Mouse (Mus musculus) cerebellum, adult 2 months (tissue): ENCODE results near the gene Fancd2. TPM values are rescaled to one million over a fixed set of nuclear protein-coding genes. Genes with fewer than 3 reads are reported as not detected.
A peak's percentile ranks its signal among the peaks of the same experiment; 100 is the strongest.

Experiments
- DNase-seq, 2 experiments: peaks; one replicate each; pipeline ENCODE4 v3.0.0; 2021
- H3K27ac ChIP-seq: fragments of 200-500 bp; 2 replicates; pipeline ENCODE4 v1.5.1; 2012; ENCODE audit warnings: low read length, control low read depth, inconsistent platforms; ENCODE audit not compliant: insufficient read depth
- H3K27me3 ChIP-seq: fragments of 200-500 bp; 2 replicates; pipeline ENCODE4 v1.6.1; 2012; ENCODE audit warnings: inconsistent platforms, mild to moderate bottlenecking, low read length, moderate library complexity; ENCODE audit not compliant: control insufficient read depth, insufficient read depth
- H3K4me1 ChIP-seq: fragments of 200-500 bp; 2 replicates; pipeline ENCODE4 v1.6.1; 2011; ENCODE audit warnings: low read length; ENCODE audit not compliant: control insufficient read depth, insufficient read depth
- H3K4me3 ChIP-seq: fragments of 200-500 bp; replicated peaks from 2 replicates; pipeline ENCODE3; 2011; ENCODE audit warnings: mild to moderate bottlenecking, low read depth, low read length, control low read depth; ENCODE audit not compliant: insufficient read depth
- CTCF ChIP-seq: fragments of 200-500 bp; IDR thresholded peaks from 2 replicates; pipeline ENCODE4 v1.5.1; 2011; ENCODE audit warnings: low read depth, mild to moderate bottlenecking, control low read depth, low read length, moderate library complexity, borderline replicate concordance; ENCODE audit not compliant: insufficient read depth
- POLR2A ChIP-seq: fragments of 200-500 bp; IDR thresholded peaks from 2 replicates; pipeline ENCODE4 v1.6.1; 2011; ENCODE audit warnings: low read length, control low read depth, borderline replicate concordance; ENCODE audit not compliant: insufficient read depth
- WGBS: fragments of 180-500 bp; shearing (Covaris S2); methylation state at CpG from one replicate; pipeline ENCODE4 v1.1.7; 2018; 5-methylcytosine and 5-hydroxymethylcytosine counted together
- polyA plus RNA-seq: library from polyadenylated mRNA; depleted of rRNA; stranded (reverse); fragments of >200 nt; gene quantifications from 2 replicates; pipeline ENCODE4 v1.2.3, GENCODE M21; 2012

Gene Fancd2
- polyA plus RNA-seq, 1 experiment: 0.34 TPM

DNA sequence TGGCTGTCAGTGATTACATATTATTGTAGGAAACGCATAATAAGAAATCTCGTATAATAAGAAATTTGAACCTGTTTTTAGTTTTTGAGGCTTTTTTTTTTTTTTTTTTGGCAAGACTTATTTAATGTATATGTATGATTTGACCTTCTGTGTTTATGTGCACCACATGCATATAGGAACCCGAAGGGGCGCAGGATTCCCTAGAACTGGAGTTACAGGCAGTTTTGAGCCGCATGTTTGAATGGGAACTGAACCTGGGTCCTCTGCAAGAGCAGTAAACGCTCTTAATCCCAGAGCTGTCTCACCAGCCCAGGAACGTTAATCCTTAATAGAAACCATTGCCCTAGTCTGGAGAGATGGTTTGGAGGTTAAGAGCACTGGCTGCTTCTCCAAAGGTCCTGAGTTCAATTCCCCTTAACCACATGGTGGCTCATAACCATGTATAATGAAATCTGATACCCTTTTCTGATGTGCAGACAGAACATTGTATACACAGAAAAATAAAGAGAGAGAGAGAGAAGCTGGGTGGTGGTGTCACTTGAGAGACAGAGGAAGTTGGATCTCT is 440 bp downstream of the Fancd2 start:
- Histone ChIP-seq H3K4me1 (peaks cover 3% of the 10 kb centered on the region), H3K27ac (no peak overlapping the region), H3K27me3 (no peaks in the 10 kb centered on the region), H3K4me3 (peak overlapping the region; percentile 99)
- 4% methylated on average over 7 of the region's 7 CpGs for WGBS
- DNase-seq: no peak
- TF ChIP-seq POLR2A (no peak), CTCF (no peak)

- no peak overlapping the region for H3K4me3 ChIP-seq
- no peak for TF ChIP-seq CTCF
- no peak for TF ChIP-seq POLR2A
- WGBS: 89% methylated on average over 7 of the region's 7 CpGs
- H3K27me3 ChIP-seq: no peaks in the 10 kb centered on the region
- peaks cover 1% of the 10 kb centered on the region for H3K4me1 ChIP-seq
- no peak for DNase-seq
- no peak overlapping the region for H3K27ac ChIP-seq
Measured at GRCm38 (mm10) chr6:113534886-113535285, 3.4 kb downstream of the Fancd2 start.

DNA sequence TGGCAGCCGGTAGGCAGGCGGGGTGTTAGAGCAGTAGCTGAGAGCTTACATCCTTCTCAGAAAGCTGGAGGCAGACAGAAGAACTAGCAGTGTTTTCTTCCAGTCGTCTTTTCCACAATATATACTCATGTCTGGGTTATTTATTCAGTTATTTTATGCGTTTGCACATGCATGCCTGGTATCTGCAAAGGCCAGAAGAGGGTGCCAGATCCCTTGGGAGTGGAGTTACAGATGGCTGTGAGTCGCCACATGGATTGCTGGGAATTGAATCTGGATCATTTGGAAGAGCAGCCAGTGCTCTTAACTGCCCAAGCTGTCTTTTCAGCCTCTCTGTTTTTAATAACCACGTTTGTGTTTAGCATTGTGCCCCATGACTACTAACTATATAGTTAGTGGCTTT is 10.1 kb downstream of the Fancd2 start:
- TF ChIP-seq POLR2A (no peak), CTCF (no peak)

DNA sequence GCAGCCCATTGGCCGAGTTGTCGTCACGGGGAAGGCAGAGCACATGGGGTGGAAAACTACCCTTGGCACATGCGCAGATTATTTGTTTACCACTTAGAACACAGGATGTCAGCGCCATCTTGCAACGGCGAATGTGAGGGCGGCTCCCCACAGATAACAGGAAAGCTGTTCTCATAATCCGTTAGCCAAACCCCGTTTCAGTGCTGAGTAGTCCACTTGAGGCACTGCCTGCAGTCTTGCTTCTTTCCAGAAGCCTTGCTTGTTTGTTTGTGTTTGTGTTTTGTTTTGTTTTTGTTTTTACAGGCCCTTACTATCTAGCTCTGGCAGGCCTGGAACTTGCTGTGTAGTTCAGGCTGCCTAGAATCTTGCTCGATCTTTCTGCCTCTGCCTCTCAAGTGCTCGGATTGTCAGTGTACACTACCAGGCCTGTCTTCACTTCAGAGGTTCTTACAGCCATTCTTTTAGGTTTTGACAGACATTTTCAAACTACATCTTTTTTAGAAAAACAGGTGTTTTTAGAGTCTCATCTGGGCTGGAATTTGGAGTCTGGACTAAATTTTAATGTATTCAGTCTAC is 12.5 kb downstream of the Fancd2 start:
- DNase-seq: no peak
- Histone ChIP-seq H3K27me3 (no peaks in the 10 kb centered on the region), H3K4me3 (no peak overlapping the region), H3K4me1 (no peaks in the 10 kb centered on the region), H3K27ac (no peak overlapping the region)
- 86% methylated on average over 10 of the region's 12 CpGs for WGBS
- TF ChIP-seq CTCF (no peak), POLR2A (no peak)

More for the DNA sequence above, 10.1 kb downstream of the Fancd2 start:
- DNase-seq: no peak
- H3K27me3 ChIP-seq: no peaks in the 10 kb centered on the region
- 77% methylated on average over 6 of the region's 6 CpGs for WGBS
- no peak overlapping the region for H3K27ac ChIP-seq
- no peak overlapping the region for H3K4me3 ChIP-seq
- no peaks in the 10 kb centered on the region for H3K4me1 ChIP-seq

GRCm38 (mm10) chr6:113559736-113560135 is 28.3 kb downstream of the Fancd2 start:
- TF ChIP-seq POLR2A (no peak), CTCF (no peak)
- H3K27me3 ChIP-seq: no peaks in the 10 kb centered on the region
- H3K4me3 ChIP-seq: no peak overlapping the region
- no peaks in the 10 kb centered on the region for H3K4me1 ChIP-seq
- WGBS: 70% methylated on average over 6 of the region's 6 CpGs
- DNase-seq: no peak
- no peak overlapping the region for H3K27ac ChIP-seq

DNA sequence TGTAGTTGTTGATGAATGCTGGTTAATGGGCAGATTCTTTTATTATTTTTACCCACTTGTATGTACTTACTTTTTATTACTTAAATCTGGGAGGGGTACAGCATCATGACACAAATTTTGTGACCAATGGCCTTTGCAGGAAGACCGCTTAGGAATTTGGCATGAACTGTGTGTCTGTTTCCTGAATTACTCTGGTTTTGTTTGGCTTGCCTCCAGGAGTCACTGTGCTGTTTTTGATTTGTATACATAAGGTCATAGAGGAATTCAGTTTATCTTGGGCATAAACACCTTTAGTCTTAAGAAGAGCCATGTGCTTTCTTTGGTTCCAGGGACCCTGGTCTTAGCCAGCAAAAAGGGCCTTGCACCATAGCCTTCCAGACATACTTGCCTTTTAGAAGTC is 33.1 kb downstream of the Fancd2 start:
- Histone ChIP-seq H3K4me3 (no peak overlapping the region), H3K4me1 (no peaks in the 10 kb centered on the region), H3K27ac (no peak overlapping the region), H3K27me3 (no peaks in the 10 kb centered on the region)
- TF ChIP-seq POLR2A: no peak
- no peak for TF ChIP-seq CTCF
- 94% methylated on average over 1 of the region's 1 CpGs for WGBS
- no peak for DNase-seq

DNA sequence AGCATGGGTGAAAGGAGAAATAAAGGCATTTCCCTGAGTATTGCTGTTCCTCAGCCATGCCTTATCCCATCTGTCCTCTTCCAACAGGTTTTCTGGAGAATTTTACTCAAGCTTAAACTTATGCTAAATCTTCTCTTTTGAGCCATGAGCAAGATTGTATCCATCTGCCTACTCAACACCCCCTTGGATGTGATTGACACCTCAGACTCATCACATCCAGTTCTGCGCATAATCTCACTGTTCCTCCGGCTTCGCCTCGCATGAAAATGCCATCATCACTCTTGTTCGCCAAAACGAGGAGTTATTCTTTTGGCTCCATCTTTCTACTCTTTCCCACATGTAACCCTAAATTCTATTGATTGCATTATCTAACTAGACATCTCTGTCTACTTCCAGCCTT is 44.6 kb downstream of the Fancd2 start:
- no peak for DNase-seq
- Histone ChIP-seq H3K4me1 (no peaks in the 10 kb centered on the region), H3K27ac (no peak overlapping the region), H3K4me3 (no peak overlapping the region), H3K27me3 (no peaks in the 10 kb centered on the region)
- TF ChIP-seq CTCF (no peak), POLR2A (no peak)
- 95% methylated on average over 6 of the region's 6 CpGs for WGBS

GRCm38 (mm10) chr6:113579306-113579705 is 47.8 kb downstream of the Fancd2 start:
- Histone ChIP-seq H3K27ac (no peak overlapping the region), H3K27me3 (no peaks in the 10 kb centered on the region), H3K4me1 (no peaks in the 10 kb centered on the region), H3K4me3 (no peak overlapping the region)
- no peak for DNase-seq
- TF ChIP-seq POLR2A (no peak), CTCF (no peak)
- WGBS: 94% methylated on average over 3 of the region's 3 CpGs

DNA sequence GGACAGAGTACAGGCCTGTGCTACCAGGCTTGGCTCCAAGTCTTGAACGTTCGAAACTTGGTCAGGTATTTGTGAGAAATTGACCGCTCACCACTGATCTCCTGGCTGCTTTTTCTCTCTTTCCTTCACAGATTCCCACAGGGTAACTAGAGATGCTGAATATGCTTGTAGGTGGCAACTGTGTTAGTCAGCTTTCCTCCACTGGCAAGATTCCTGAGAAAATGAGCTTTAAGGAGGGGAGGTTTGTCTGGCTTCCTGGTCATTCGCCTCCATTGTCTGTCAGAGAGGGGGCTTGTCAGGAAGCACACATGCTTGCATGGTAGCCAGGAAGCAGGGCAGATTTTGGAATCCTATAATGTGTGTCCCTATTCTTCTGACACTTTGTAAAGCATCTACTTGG is 51.5 kb downstream of the Fancd2 start:
- 88% methylated on average over 4 of the region's 4 CpGs for WGBS
- no peak for TF ChIP-seq POLR2A
- TF ChIP-seq CTCF: no peak
- H3K4me3 ChIP-seq: no peak overlapping the region
- no peaks in the 10 kb centered on the region for H3K4me1 ChIP-seq
- H3K27ac ChIP-seq: no peak overlapping the region
- no peak for DNase-seq
- H3K27me3 ChIP-seq: no peaks in the 10 kb centered on the region
